Mouse (Mus musculus) thymus, adult 2 months (tissue): ENCODE measurements at regions not wholly inside any gene's neighbourhood (a gene's known extent, or its start where the extent isn't known, plus 50 kb on each side); places are given as distances from the start of the nearest gene placed in this dataset.

Experiments
- CTCF ChIP-seq: fragments of 200-500 bp; IDR thresholded peaks from 2 replicates; pipeline ENCODE4 v1.5.1; 2012; ENCODE audit warnings: mild to moderate bottlenecking, control low read depth, low read length, moderate library complexity, borderline replicate concordance; ENCODE audit not compliant: control insufficient read depth, poor library complexity, insufficient read depth; ENCODE audit errors: extremely low read depth
- POLR2A ChIP-seq: fragments of 200-500 bp; IDR thresholded peaks from 2 replicates; pipeline ENCODE4 v1.6.1; 2012; ENCODE audit warnings: mild to moderate bottlenecking, low read length, control low read depth, moderate library complexity; ENCODE audit not compliant: control insufficient read depth, poor library complexity, insufficient read depth; ENCODE audit errors: extremely low read depth

DNA sequence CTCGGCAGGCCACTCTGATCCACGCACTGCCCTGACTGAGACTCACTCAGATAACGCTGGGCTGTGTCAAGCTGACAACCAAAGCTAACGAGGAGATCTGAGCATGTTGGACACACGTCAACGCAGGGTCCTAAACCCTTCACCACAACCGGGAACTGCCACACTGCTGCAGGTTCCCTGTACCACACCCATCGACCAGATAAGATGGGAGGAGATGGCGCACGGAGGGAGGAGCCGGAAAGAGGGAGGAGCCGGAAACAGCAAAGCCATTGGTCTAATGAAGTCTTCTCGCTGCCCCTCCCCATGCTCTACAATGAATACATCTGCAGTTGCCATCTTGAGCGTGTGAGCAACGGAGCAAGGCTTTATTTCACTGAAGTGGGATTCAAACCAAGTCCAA is 182.9 kb upstream of the Rpl38 start:
- TF ChIP-seq CTCF (no peak), POLR2A (no peak)
